Mouse (Mus musculus) forebrain, embryonic 13.5 days (tissue): ENCODE data around the gene Cradd. TPM values are rescaled to one million over a fixed set of nuclear protein-coding genes. Genes with fewer than 3 reads are reported as not detected.

Experiments used
- ATAC-seq: fragments of 200-750 bp; cut with Nextera tagmentation; 2 replicates; pipeline ENCODE4 v1.8.0; 2017
- H3K27ac ChIP-seq: fragments of 300-500 bp; sonication (generic); 2 replicates; pipeline ENCODE4 v1.5.1; 2015; ENCODE audit warnings: inconsistent platforms, mild to moderate bottlenecking, moderate library complexity
- H3K27me3 ChIP-seq: fragments of 300-500 bp; sonication (generic); 2 replicates; pipeline ENCODE4 v1.6.1; 2015; ENCODE audit warnings: mild to moderate bottlenecking, inconsistent platforms
- H3K36me3 ChIP-seq: fragments of 300-500 bp; sonication (generic); 2 replicates; pipeline ENCODE4 v1.6.1; 2015; ENCODE audit warnings: mild to moderate bottlenecking, inconsistent platforms; ENCODE audit not compliant: poor library complexity, severe bottlenecking
- H3K4me1 ChIP-seq: fragments of 300-500 bp; sonication (generic); 2 replicates; pipeline ENCODE4 v1.6.1; 2015; ENCODE audit warnings: inconsistent platforms
- H3K4me2 ChIP-seq: fragments of 300-500 bp; sonication (generic); 2 replicates; pipeline ENCODE4 v1.6.1; 2015; ENCODE audit warnings: inconsistent platforms, mild to moderate bottlenecking, moderate library complexity
- H3K4me3 ChIP-seq: fragments of 300-500 bp; sonication (generic); 2 replicates; pipeline ENCODE4 v1.5.1; 2015; ENCODE audit warnings: mild to moderate bottlenecking, inconsistent platforms
- H3K9ac ChIP-seq: fragments of 300-500 bp; sonication (generic); 2 replicates; pipeline ENCODE4 v1.6.1; 2015; ENCODE audit warnings: mild to moderate bottlenecking, inconsistent platforms
- H3K9me3 ChIP-seq: fragments of 300-500 bp; sonication (generic); replicated peaks from 2 replicates; pipeline ENCODE4 v1.6.1; 2016; ENCODE audit warnings: inconsistent platforms
- WGBS: fragments of 180-500 bp; shearing (Covaris S2); methylation state at CpG from one replicate; pipeline ENCODE4 v1.1.7; 2015; 5-methylcytosine and 5-hydroxymethylcytosine counted together
- polyA plus RNA-seq: library from polyadenylated mRNA; unstranded; fragments of >200 nt; fragmentation: Nextera tagmentation; extraction: Ambion mirVana; gene quantifications from 2 replicates; pipeline ENCODE4 v1.2.1, GENCODE M21; 2015

Gene Cradd
- 11.3 and 12.5 TPM in 2 replicates for polyA plus RNA-seq

DNA sequence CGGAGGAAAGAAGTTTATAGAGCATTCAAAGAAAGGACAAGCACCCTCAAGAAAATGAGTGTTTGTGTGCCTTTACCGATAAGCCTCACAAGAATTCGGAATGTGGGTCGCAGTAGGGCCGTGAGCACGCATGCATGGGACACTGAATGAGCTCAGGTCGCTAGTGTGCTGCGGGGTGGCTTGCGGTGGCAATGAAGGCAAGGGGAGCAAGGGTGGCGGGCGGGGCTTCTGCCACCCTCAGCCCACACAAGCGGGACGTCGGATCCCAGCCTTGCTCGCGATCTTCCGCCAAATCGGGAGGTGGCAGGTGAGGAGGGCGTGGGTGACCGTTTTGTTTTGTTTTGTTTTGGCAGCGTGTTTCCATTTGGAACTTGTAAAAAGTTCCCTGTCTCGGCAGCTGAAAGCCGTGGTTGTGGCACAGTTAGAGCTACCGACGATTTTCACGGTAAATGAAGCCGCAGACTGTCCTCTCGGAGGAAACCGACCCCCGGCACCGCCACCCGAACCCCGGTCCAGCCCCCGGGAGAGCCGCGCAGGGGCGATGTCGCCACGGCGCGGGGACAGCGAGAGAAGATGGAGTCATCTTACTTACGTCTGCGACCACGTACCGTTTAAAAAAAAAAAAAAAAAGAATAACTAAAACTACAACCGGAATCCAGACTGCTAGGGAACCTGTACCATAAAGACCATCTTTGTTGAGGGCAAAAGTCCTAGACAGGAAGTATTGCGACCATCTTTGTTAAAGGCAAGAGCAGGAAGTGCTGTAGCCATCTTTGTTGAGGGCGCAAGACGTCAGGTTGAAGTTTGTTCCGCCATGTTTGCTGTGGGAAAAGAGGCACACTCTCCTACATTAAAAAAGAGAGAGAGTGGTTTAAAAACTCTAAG is at the start of gene Cradd:
Gene Cradd, minus strand, starts transcription at position 741 of the 885 bp plus-strand sequence.
- under 1% methylated on average over 51 of the region's 51 CpGs for whole genome bisulfite sequencing
- Histone ChIP-seq H3K4me2 (peak within 1 kb of the TSS; percentile 68), H3K9me3 (no peaks in the 10 kb centered on the region), H3K36me3 (no peaks in the 10 kb centered on the region), H3K4me3 (peak within 1 kb of the TSS; percentile 61), H3K27ac (peak within 1 kb of the TSS; percentile 94), H3K9ac (peak within 1 kb of the TSS; percentile 76), H3K4me1 (peaks cover 16% of the 10 kb centered on the region), H3K27me3 (no peaks in the 10 kb centered on the region)
- ATAC-seq: peak; percentile 92

DNA sequence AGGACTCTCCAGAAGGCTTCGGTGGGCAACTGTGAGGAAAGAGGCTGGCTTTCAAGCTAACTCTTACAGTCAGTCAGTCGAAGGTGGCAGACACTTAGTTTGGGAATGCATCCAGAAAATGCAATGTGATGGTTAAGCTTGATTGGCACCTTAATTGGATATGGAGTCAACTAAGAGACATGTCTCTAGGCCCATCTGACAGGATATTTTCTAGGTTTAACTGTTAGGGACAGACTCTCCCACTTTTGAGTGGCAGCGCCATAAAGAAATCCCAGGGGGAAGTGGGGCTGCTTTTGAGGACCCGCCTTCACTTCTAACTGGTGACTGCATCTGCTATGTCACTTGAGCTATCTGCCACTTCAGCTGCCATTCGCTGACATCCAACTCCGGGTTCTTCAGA is 49.4 kb upstream of the Cradd start:
- no peak overlapping the region for H3K4me3 ChIP-seq

DNA sequence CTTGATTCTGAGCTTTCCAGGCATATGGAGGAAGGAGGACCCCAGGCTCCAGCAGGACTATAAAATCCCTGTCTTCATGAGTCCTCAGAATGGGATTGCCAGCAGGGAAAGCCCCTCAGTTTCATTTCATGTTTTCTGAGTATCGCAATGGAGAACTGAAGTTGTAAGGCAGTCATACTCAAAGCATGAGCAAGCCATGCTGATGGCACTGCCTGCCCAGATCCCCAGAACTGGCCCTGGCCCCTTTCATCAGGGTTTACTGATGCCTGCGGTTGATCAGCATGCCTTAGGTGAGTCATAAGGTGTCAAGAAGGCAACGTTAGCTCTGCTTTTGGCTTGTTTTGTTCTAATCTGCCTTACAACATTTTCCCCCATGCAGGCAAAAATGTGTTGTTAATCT is 48.0 kb upstream of the Cradd start:
- ATAC-seq: no peak
- H3K27me3 ChIP-seq: no peaks in the 10 kb centered on the region
- no peak overlapping the region for H3K27ac ChIP-seq
- H3K9ac ChIP-seq: no peak overlapping the region
- H3K9me3 ChIP-seq: 0 out of 2 replicates have a peak, but pooled peaks cover 3% of the 10 kb centered on the region
- WGBS: 93% methylated on average over 3 of the region's 3 CpGs
- H3K4me1 ChIP-seq: peaks cover 4% of the 10 kb centered on the region; the same call in 1 of the 2 replicates
- no peaks in the 10 kb centered on the region for H3K36me3 ChIP-seq
- H3K4me3 ChIP-seq: no peak overlapping the region
- no peak overlapping the region for H3K4me2 ChIP-seq

More for the DNA sequence above, 49.4 kb upstream of the Cradd start:
- no peaks in the 10 kb centered on the region for H3K27me3 ChIP-seq
- no peaks in the 10 kb centered on the region for H3K4me1 ChIP-seq
- H3K4me2 ChIP-seq: no peak overlapping the region
- ATAC-seq: peak; percentile 57; the same call in 1 of the 2 replicates
- H3K27ac ChIP-seq: no peak overlapping the region
- 88% methylated on average over 6 of the region's 6 CpGs for WGBS
- H3K9ac ChIP-seq: no peak overlapping the region
- no peaks in the 10 kb centered on the region for H3K36me3 ChIP-seq
- H3K9me3 ChIP-seq: 0 out of 2 replicates have a peak, but pooled peaks cover 3% of the 10 kb centered on the region

DNA sequence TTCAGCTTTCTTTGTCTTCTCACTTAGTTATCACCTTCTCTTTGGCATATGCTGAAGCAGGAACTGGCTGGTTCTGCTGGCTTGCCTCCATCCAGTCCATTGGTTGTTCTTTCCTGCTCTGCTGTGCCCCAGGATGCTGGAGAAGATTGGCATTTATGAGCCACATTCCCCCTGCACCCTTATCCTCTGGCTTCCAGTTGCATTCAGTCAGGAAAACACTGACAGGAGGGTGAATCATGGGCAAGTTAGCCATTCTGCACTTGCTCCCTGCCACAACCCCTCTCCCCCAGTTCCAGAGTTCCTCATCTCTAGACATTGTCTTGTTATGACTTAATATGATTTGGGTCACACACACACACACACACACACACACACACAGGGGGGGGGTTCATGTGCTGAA is 45.3 kb upstream of the Cradd start:
- H3K4me1 ChIP-seq: peaks cover 4% of the 10 kb centered on the region; the same call in 1 of the 2 replicates
- ATAC-seq: no peak
- H3K4me2 ChIP-seq: no peak overlapping the region
- H3K9me3 ChIP-seq: 0 out of 2 replicates have a peak, but pooled peaks cover 6% of the 10 kb centered on the region
- no peaks in the 10 kb centered on the region for H3K27me3 ChIP-seq
- no peak overlapping the region for H3K9ac ChIP-seq
- H3K36me3 ChIP-seq: no peaks in the 10 kb centered on the region
- no peak overlapping the region for H3K27ac ChIP-seq
- no peak overlapping the region for H3K4me3 ChIP-seq

DNA sequence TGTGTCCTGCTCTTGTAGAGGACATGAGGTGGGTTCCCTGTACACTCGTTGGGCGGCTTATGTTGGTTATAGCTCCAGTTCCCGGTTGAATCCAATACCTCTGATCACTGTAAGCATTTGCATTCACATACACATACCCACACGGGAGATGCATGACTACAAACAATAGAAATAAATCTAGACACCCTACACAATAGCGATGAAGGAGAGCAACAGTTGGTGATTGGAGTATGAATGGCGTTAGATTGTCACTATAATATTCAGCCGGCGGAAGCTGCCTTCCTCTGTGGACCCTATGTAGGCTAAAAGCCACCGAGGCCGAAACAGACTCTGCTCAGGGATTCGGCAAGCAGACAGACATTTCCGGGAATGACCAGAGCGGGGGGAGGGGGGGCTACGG is 44.2 kb upstream of the Cradd start:
- H3K9ac ChIP-seq: no peak overlapping the region
- 94% methylated on average over 14 of the region's 14 CpGs for WGBS
- no peak overlapping the region for H3K4me3 ChIP-seq
- no peak overlapping the region for H3K27ac ChIP-seq
- no peaks in the 10 kb centered on the region for H3K27me3 ChIP-seq
- peaks cover 4% of the 10 kb centered on the region; the same call in 1 of the 2 replicates for H3K4me1 ChIP-seq
- no peak for ATAC-seq
- H3K4me2 ChIP-seq: no peak overlapping the region
- H3K9me3 ChIP-seq: 0 out of 2 replicates have a peak, but pooled peaks cover 6% of the 10 kb centered on the region
- H3K36me3 ChIP-seq: no peaks in the 10 kb centered on the region

DNA sequence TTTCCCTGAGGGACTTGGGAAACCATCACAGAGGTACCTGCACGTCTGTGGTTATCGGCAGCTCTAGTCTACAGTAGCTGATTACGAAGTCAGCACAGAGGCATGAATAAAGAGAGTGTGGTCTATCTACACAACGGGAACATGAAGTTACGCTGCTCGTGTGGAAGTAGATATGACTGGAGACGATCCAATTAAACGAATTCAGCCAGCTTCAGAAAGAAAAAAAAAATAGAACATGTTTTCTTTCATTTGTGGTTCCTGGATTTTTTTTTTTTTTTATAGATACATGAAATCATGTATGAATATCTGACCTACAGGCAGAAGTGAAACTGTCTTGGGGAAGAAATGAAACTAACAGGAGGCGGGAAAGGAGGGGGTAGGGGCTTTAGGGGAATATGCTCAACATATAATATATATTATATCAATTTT is 43.7 kb upstream of the Cradd start:
- Histone ChIP-seq H3K4me3 (no peak overlapping the region), H3K36me3 (no peaks in the 10 kb centered on the region), H3K4me2 (no peak overlapping the region), H3K27ac (no peak overlapping the region), H3K9ac (no peak overlapping the region), H3K27me3 (no peaks in the 10 kb centered on the region), H3K4me1 (peaks cover 4% of the 10 kb centered on the region; the same call in 1 of the 2 replicates), H3K9me3 (0 out of 2 replicates have a peak, but pooled peaks cover 6% of the 10 kb centered on the region)
- 85% methylated on average over 9 of the region's 9 CpGs for WGBS
- no peak for ATAC-seq

DNA sequence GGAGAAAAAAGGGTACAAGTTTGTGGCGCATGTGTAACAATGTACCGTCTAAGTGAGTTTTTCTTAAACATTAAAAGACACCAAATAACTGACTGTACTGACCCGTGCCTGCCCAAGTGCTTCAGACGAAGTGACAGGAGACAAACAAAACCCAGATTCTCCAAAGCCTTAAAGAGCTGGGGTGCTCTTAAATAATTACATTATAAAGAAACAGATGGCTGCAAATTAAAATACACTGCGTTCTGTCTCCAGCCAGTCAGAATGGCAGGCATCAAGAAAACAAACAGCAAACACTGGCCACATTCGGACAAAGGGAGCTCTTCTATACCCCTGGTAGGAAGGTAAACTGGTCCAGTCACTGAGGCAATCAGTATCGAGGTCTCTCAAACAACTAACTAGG is 43.3 kb upstream of the Cradd start:
- Histone ChIP-seq H3K9ac (no peak overlapping the region), H3K27ac (no peak overlapping the region), H3K4me2 (no peak overlapping the region), H3K36me3 (no peaks in the 10 kb centered on the region), H3K27me3 (no peaks in the 10 kb centered on the region), H3K4me3 (no peak overlapping the region), H3K9me3 (0 out of 2 replicates have a peak, but pooled peaks cover 6% of the 10 kb centered on the region), H3K4me1 (peaks cover 4% of the 10 kb centered on the region; the same call in 1 of the 2 replicates)
- ATAC-seq: no peak
- 64% methylated on average over 7 of the region's 7 CpGs for whole genome bisulfite sequencing

DNA sequence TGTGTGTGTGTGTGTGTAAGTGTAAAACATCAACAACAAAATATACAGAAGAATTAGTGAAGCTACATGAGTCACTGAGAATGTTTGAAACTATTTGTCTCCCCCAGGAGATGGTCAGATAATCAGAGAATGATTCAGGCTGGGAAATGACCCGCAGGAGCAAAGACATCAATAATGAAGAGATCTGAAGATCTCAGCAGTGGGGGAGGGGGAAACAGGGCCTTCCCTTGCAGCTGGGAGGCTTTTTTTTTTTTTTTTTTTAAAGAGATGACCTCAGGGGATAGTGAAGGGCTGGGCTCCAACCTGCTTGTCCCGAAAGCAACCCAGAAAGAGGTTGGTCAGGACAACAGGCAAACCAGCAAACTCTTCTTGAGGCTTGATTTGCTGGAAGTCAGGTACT is 38.4 kb upstream of the Cradd start:
- no peak for ATAC-seq
- H3K9me3 ChIP-seq: 0 out of 2 replicates have a peak, but pooled peaks cover 4% of the 10 kb centered on the region
- H3K4me1 ChIP-seq: peaks cover 2% of the 10 kb centered on the region; the same call in 1 of the 2 replicates
- no peak overlapping the region for H3K27ac ChIP-seq
- H3K4me3 ChIP-seq: no peak overlapping the region
- H3K36me3 ChIP-seq: no peaks in the 10 kb centered on the region
- WGBS: 41% methylated on average over 2 of the region's 2 CpGs
- H3K27me3 ChIP-seq: no peaks in the 10 kb centered on the region
- H3K9ac ChIP-seq: no peak overlapping the region
- H3K4me2 ChIP-seq: no peak overlapping the region

DNA sequence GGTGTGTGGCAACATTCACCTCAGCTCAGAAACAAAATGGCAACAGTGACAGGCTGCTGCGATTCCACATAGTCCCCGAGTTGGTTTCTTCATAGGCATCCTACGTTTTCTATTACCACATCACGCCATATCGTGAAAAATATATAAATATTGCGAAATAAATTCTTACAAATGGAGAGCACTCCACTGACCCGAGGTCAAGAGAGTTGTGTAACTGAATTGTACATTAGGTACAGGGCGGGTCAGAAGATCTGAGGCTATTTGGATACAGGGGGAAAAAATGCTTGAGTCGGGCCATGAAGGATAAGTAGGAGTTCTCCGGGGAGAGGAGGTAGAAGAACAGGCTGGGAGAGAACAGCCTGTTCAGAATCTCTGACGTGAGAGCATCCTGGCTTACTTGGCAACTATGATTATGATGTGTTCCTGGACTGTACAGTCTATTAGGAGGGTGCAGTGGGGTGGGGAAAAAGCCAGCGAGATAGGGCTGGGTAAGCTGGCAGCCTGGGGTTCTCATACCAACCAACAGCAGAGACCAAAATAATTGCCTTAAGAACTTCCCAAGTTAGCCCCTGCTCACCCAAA is 37.4 kb upstream of the Cradd start:
- no peak overlapping the region for H3K9ac ChIP-seq
- H3K4me2 ChIP-seq: no peak overlapping the region
- no peak for ATAC-seq
- H3K4me3 ChIP-seq: no peak overlapping the region
- H3K4me1 ChIP-seq: no peaks in the 10 kb centered on the region
- no peaks in the 10 kb centered on the region for H3K27me3 ChIP-seq
- no peaks in the 10 kb centered on the region for H3K36me3 ChIP-seq
- 90% methylated on average over 12 of the region's 12 CpGs for WGBS
- no peak overlapping the region for H3K27ac ChIP-seq
- 0 out of 2 replicates have a peak, but pooled peaks cover 4% of the 10 kb centered on the region for H3K9me3 ChIP-seq

DNA sequence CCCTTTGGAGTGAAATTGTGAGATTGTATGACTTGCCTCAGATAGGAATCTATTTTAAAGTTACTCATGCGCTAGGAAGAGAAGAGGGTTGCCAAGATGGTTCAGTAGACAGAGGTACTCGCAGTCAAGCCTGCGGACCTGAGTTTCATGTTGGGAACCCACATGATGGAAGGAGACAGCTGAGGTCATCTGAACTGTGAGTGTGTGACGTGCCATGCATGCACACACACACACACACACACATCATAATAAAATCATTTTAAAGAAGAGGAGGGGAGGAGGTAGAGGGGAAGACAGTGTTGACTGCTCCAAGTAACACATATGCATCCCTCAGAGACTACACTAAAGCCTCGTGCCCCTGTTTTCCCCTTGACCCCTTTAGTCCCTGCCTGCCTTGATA is 36.1 kb upstream of the Cradd start:
- H3K4me2 ChIP-seq: no peak overlapping the region
- H3K27ac ChIP-seq: no peak overlapping the region
- H3K9ac ChIP-seq: no peak overlapping the region
- 90% methylated on average over 5 of the region's 5 CpGs for WGBS
- H3K4me1 ChIP-seq: no peaks in the 10 kb centered on the region
- no peak for ATAC-seq
- 0 out of 2 replicates have a peak, but pooled peaks cover 4% of the 10 kb centered on the region for H3K9me3 ChIP-seq
- no peak overlapping the region for H3K4me3 ChIP-seq
- no peaks in the 10 kb centered on the region for H3K36me3 ChIP-seq
- H3K27me3 ChIP-seq: no peaks in the 10 kb centered on the region

DNA sequence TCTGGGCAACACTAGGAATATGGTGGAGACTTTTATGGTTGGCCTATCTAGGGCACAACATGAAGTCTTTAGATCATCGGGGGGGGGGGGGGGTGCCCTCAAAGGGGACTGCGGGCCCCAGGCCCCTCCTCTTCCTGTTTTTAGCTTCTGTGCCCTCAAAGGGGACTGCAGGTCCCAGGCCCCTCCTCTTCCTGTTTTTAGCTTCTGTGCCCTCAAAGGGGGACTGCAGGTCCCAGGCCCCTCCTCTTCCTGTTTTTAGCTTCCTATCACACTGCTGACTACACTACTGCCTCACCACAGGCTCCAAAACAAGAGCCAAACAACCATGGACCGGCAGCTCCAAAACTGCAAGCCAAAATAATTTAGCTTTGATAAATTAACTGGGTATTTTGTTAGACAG is 33.8 kb upstream of the Cradd start:
- Histone ChIP-seq H3K4me1 (no peaks in the 10 kb centered on the region), H3K36me3 (no peaks in the 10 kb centered on the region), H3K9me3 (no peaks in the 10 kb centered on the region), H3K27me3 (no peaks in the 10 kb centered on the region), H3K4me3 (no peak overlapping the region), H3K4me2 (no peak overlapping the region), H3K27ac (no peak overlapping the region), H3K9ac (no peak overlapping the region)
- no peak for ATAC-seq
- 94% methylated on average over 3 of the region's 3 CpGs for WGBS

DNA sequence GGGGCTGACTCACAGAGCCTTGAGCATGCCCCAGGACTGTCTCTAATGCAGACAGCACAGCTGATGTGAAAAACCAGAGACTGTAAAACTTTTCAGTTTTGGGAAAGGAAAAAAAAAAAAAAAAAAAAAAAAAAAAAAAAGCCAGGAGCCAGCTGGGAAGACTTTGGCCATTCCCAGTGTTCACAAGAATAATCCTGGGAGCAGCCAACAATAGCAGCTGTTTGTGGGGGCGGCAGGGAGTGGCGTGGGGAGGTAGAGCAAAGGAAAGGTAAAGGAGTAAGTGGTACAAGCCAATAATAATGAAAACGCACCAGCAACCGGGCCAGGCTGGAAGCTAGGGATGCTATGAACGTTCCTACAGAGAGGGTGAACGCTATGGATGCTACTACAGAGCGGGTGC is 32.8 kb upstream of the Cradd start:
- Histone ChIP-seq H3K27ac (no peak overlapping the region), H3K9ac (no peak overlapping the region), H3K4me1 (no peaks in the 10 kb centered on the region), H3K4me3 (no peak overlapping the region), H3K36me3 (no peaks in the 10 kb centered on the region), H3K9me3 (no peaks in the 10 kb centered on the region), H3K27me3 (no peaks in the 10 kb centered on the region), H3K4me2 (no peak overlapping the region)
- 73% methylated on average over 7 of the region's 7 CpGs for WGBS
- no peak for ATAC-seq
